Mouse (Mus musculus): ENCODE results near the gene Hsd3b7.

The Hsd3b7 gene

GRCm38 (mm10) chr7:127776426-127776825, 24.0 kb upstream of the Hsd3b7 start, which contains the start of gene Setd1a:
Setd1a (plus strand) TSS chr7:127776670.
- DNase-seq (ENCODE audit: low spot score): peak; percentile 86

GRCm38 (mm10) chr7:127776878-127777473, 23.4 kb upstream of the Hsd3b7 start:
- DNase-seq (ENCODE audit: low spot score): peak; percentile 95

- peak; percentile 63 for DNase-seq (ENCODE audit: low spot score)
Measured at GRCm38 (mm10) chr7:127777474-127778266, 22.7 kb upstream of the Hsd3b7 start.

GRCm38 (mm10) chr7:127778350-127778749, 22.1 kb upstream of the Hsd3b7 start:
- no peak for DNase-seq (ENCODE audit: low spot score)

- DNase-seq (ENCODE audit: low spot score): no peak
Measured at GRCm38 (mm10) chr7:127785308-127785707, 15.1 kb upstream of the Hsd3b7 start, which contains the start of gene Gm49388. Gm49388 (plus strand) TSS chr7:127785608.

GRCm38 (mm10) chr7:127797076-127797845, 3.1 kb upstream of the Hsd3b7 start:
- no peak for DNase-seq (ENCODE audit: low spot score)

GRCm38 (mm10) chr7:127798591-127798990, 1.8 kb upstream of the Hsd3b7 start:
- no peak for DNase-seq (ENCODE audit: low spot score)

- no peak for DNase-seq (ENCODE audit: low spot score)
Measured at GRCm38 (mm10) chr7:127799211-127799610, 1.2 kb upstream of the Hsd3b7 start.

GRCm38 (mm10) chr7:127799738-127800137, 666 bp upstream of the Hsd3b7 start:
- no peak for DNase-seq (ENCODE audit: low spot score)

- DNase-seq (ENCODE audit: low spot score): no peak
Measured at GRCm38 (mm10) chr7:127801010-127801621, 712 bp downstream of the Hsd3b7 start.

GRCm38 (mm10) chr7:127802313-127802712, 1.9 kb downstream of the Hsd3b7 start:
- no peak for DNase-seq (ENCODE audit: low spot score)

- no peak for DNase-seq (ENCODE audit: low spot score)
Measured at GRCm38 (mm10) chr7:127808821-127809220, 8.4 kb downstream of the Hsd3b7 start.

GRCm38 (mm10) chr7:127809846-127810245, 9.4 kb downstream of the Hsd3b7 start:
- no peak for DNase-seq (ENCODE audit: low spot score)

- no peak for DNase-seq (ENCODE audit: low spot score)
Measured at GRCm38 (mm10) chr7:127810650-127811049, 10.2 kb downstream of the Hsd3b7 start.

- DNase-seq (ENCODE audit: low spot score): no peak
Measured at GRCm38 (mm10) chr7:127811240-127811639, 10.8 kb downstream of the Hsd3b7 start.

GRCm38 (mm10) chr7:127812292-127812691, 11.9 kb downstream of the Hsd3b7 start:
- DNase-seq (ENCODE audit: low spot score): no peak

GRCm38 (mm10) chr7:127813821-127814220, 13.4 kb downstream of the Hsd3b7 start:
- DNase-seq (ENCODE audit: low spot score): no peak

- peak; percentile 35 for DNase-seq (ENCODE audit: low spot score)
Measured at GRCm38 (mm10) chr7:127814241-127814921, 14.0 kb downstream of the Hsd3b7 start.

- no peak for DNase-seq (ENCODE audit: low spot score)
Measured at GRCm38 (mm10) chr7:127815116-127815665, 14.8 kb downstream of the Hsd3b7 start.

GRCm38 (mm10) chr7:127815954-127816821, 15.8 kb downstream of the Hsd3b7 start:
- peak; percentile 33 for DNase-seq (ENCODE audit: low spot score)

Measured in urinary bladder, postnatal 25 days (tissue).